Mouse (Mus musculus): ENCODE measurements around the gene Tab1. TPM values are rescaled to one million over a fixed set of nuclear protein-coding genes. Genes with fewer than 3 reads are reported as not detected.

Tab1 gene
- total RNA-seq, 1 experiment = 16.6 TPM

DNA sequence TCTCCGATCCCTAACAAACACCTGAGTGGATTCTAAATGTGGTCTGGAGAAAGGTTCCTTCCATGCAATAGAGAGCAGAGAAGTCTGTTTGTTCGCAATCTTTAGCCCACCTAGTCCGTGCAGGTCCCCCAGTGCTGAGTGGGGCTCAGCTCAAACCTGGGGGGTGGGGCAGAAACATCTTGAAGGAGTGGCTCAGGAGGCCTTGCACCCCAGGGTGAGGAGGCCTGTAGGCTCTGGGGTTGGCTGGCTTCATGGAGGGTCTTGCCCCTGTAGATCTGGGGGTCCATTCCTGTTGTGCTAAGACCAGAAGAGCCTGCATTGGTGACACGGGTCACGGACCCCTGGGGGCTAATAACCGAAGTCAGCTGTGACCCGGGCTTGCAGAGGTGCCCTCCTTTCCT, 40.9 kb upstream of the Tab1 start:
- Histone ChIP-seq H3K27ac (ENCODE audit: insufficient read depth, low read depth, low read length, poor library complexity, severe bottlenecking) (no peak overlapping the region), H3K9ac (ENCODE audit: insufficient read depth, low read depth, low read length, poor library complexity, severe bottlenecking) (peak overlapping the region; percentile 85; the same call in 1 of the 2 replicates), H3K36me3 (ENCODE audit: control insufficient read depth, insufficient read depth, low read length, poor library complexity, severe bottlenecking) (no peaks in the 10 kb centered on the region), H3K4me1 (ENCODE audit: control insufficient read depth in 2 of 2, insufficient read depth in 2 of 2, low read length in 2 of 2, poor library complexity in 1 of 2) (peaks cover 10 to 31% of the 10 kb centered on the region in 2 experiments), H3K4me3 (ENCODE audit: insufficient read depth in 1 of 2, low read depth in 1 of 2, low read length in 2 of 2, poor library complexity in 1 of 2, severe bottlenecking in 1 of 2) (peak overlapping the region; percentile 90 to 91), H3K9me3 (ENCODE audit: control insufficient read depth, insufficient read depth, low read depth, low read length) (no peaks in the 10 kb centered on the region)
- DNase-seq (ENCODE audit: low read depth, low spot score) = no peak
- in situ Hi-C loops (cut with MboI; ENCODE audit: low sequenced_read_pairs in 2 of 2, unreplicated experiment in 2 of 2) = no loop called here
- TF ChIP-seq ZC3H11A (IDR thresholded peaks at IDR 0.05; ENCODE audit: borderline replicate concordance, low read depth, low read length) (no peak), CHD2 (IDR thresholded peaks at IDR 0.05; ENCODE audit: low read depth, low read length) (no peak), ZNF384 (IDR thresholded peaks at IDR 0.05; ENCODE audit: low read depth, low read length) (no peak), HCFC1 (IDR thresholded peaks at IDR 0.05; ENCODE audit: borderline replicate concordance, insufficient read depth, low read length) (no peak), MAFK (IDR thresholded peaks at IDR 0.05; ENCODE audit: insufficient read depth, low read depth, low read length) (no peak)

DNA sequence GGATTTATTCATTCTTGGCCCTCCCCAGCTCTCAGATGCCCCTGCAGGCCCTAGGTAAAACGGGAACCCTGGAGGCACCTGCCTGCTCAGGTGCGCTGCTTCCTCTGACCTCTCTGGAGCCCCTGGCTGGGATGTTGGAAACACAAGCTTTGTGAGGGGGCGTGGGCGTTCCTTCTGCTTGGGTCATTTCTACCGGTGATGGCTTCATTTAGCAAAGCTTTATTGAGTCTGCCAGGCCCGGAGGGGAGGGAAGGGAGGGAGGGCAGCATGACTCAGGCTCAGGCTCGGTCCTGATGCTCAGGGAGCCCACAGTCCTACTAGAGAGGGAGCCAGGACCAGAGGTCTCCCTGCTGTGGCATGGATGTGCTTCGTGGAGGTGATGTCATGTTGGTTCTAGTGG, 40.3 kb upstream of the Tab1 start:
- DNase-seq (ENCODE audit: low read depth, low spot score) = no peak
- no peak overlapping the region; the same call in 1 of the 2 replicates for H3K9ac ChIP-seq (ENCODE audit: insufficient read depth, low read depth, low read length, poor library complexity, severe bottlenecking)
- H3K4me3 ChIP-seq (ENCODE audit: insufficient read depth in 1 of 2, low read depth in 1 of 2, low read length in 2 of 2, poor library complexity in 1 of 2, severe bottlenecking in 1 of 2) = peak overlapping the region; percentile 90 to 91; a peak in 3 of 4 replicates
- no peaks in the 10 kb centered on the region for H3K36me3 ChIP-seq (ENCODE audit: control insufficient read depth, insufficient read depth, low read length, poor library complexity, severe bottlenecking)
- TF ChIP-seq ZC3H11A (IDR thresholded peaks at IDR 0.05; ENCODE audit: borderline replicate concordance, low read depth, low read length) = no peak
- TF ChIP-seq ZNF384 (IDR thresholded peaks at IDR 0.05; ENCODE audit: low read depth, low read length) = no peak
- TF ChIP-seq CHD2 (IDR thresholded peaks at IDR 0.05; ENCODE audit: low read depth, low read length) = no peak
- TF ChIP-seq HCFC1 (IDR thresholded peaks at IDR 0.05; ENCODE audit: borderline replicate concordance, insufficient read depth, low read length) = no peak
- TF ChIP-seq MAFK (IDR thresholded peaks at IDR 0.05; ENCODE audit: insufficient read depth, low read depth, low read length) = no peak
- peaks cover 12 to 35% of the 10 kb centered on the region in 2 experiments for H3K4me1 ChIP-seq (ENCODE audit: control insufficient read depth in 2 of 2, insufficient read depth in 2 of 2, low read length in 2 of 2, poor library complexity in 1 of 2)
- no peaks in the 10 kb centered on the region for H3K9me3 ChIP-seq (ENCODE audit: control insufficient read depth, insufficient read depth, low read depth, low read length)
- in situ Hi-C loops (cut with MboI; ENCODE audit: low sequenced_read_pairs in 2 of 2, unreplicated experiment in 2 of 2) = no loop called here
- no peak overlapping the region for H3K27ac ChIP-seq (ENCODE audit: insufficient read depth, low read depth, low read length, poor library complexity, severe bottlenecking)

DNA sequence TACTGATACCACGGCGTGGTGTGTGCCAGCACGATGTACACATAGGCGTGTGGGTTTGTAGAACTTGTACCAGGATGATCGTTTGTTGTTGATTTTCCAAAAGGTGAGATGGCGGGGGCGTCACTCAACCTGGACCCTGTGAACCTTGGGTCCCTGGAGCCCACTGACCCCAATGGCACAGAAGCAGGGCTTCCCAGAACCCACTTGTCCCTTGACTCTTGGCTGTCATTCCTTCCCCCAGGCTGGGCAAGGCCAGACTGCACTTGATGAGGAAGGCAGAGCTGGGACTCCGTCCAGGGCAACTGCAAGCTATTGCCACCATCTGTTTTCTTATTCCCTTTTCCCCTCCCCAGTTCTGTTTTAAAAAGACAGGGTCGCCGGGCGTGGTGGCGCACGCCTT, 38.7 kb upstream of the Tab1 start:
- no peak for TF ChIP-seq MAFK (IDR thresholded peaks at IDR 0.05; ENCODE audit: insufficient read depth, low read depth, low read length)
- no peak for TF ChIP-seq ZC3H11A (IDR thresholded peaks at IDR 0.05; ENCODE audit: borderline replicate concordance, low read depth, low read length)
- no peak for TF ChIP-seq ZNF384 (IDR thresholded peaks at IDR 0.05; ENCODE audit: low read depth, low read length)
- no peak for TF ChIP-seq CHD2 (IDR thresholded peaks at IDR 0.05; ENCODE audit: low read depth, low read length)
- TF ChIP-seq HCFC1 (IDR thresholded peaks at IDR 0.05; ENCODE audit: borderline replicate concordance, insufficient read depth, low read length) = no peak
- no peak for DNase-seq (ENCODE audit: low read depth, low spot score)
- Histone ChIP-seq H3K36me3 (ENCODE audit: control insufficient read depth, insufficient read depth, low read length, poor library complexity, severe bottlenecking) (no peaks in the 10 kb centered on the region; the same call in 1 of the 2 replicates), H3K9me3 (ENCODE audit: control insufficient read depth, insufficient read depth, low read depth, low read length) (no peaks in the 10 kb centered on the region), H3K4me3 (ENCODE audit: insufficient read depth in 1 of 2, low read depth in 1 of 2, low read length in 2 of 2, poor library complexity in 1 of 2, severe bottlenecking in 1 of 2) (peak overlapping the region in 1 of 2 experiments; percentile 45; a peak in 2 of 4 replicates), H3K27ac (ENCODE audit: insufficient read depth, low read depth, low read length, poor library complexity, severe bottlenecking) (no peak overlapping the region), H3K4me1 (ENCODE audit: control insufficient read depth in 2 of 2, insufficient read depth in 2 of 2, low read length in 2 of 2, poor library complexity in 1 of 2) (peaks cover 17 to 50% of the 10 kb centered on the region in 2 experiments), H3K9ac (ENCODE audit: insufficient read depth, low read depth, low read length, poor library complexity, severe bottlenecking) (peak overlapping the region; percentile 26; the same call in 1 of the 2 replicates)
- in situ Hi-C loops (cut with MboI; ENCODE audit: low sequenced_read_pairs in 2 of 2, unreplicated experiment in 2 of 2) = no loop called here

DNA sequence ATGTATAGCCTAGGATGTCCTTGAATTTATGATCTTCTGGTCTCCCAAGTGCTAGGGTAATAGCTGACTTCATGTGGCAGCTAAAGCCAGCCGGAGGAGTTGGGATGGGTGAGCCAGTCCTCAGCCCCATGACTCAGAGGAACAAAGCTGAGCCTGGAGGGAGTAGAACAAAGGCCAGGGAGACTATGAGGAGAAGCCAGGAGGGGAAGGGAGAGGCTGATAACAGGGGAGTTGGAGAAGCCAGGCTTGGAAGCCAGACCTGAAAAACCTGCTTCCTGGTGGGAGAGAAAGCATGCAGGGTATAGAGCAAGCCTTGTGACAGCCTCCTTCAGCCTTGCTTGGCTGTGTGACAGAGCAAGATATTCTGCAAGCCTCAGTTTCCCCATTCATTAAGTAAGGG, 37.3 kb upstream of the Tab1 start:
- DNase-seq (ENCODE audit: low read depth, low spot score) = no peak
- Histone ChIP-seq H3K4me3 (ENCODE audit: insufficient read depth in 1 of 2, low read depth in 1 of 2, low read length in 2 of 2, poor library complexity in 1 of 2, severe bottlenecking in 1 of 2) (no peak overlapping the region), H3K9me3 (ENCODE audit: control insufficient read depth, insufficient read depth, low read depth, low read length) (no peaks in the 10 kb centered on the region), H3K27ac (ENCODE audit: insufficient read depth, low read depth, low read length, poor library complexity, severe bottlenecking) (no peak overlapping the region), H3K9ac (ENCODE audit: insufficient read depth, low read depth, low read length, poor library complexity, severe bottlenecking) (no peak overlapping the region), H3K4me1 (ENCODE audit: control insufficient read depth in 2 of 2, insufficient read depth in 2 of 2, low read length in 2 of 2, poor library complexity in 1 of 2) (peaks cover 17 to 56% of the 10 kb centered on the region in 2 experiments), H3K36me3 (ENCODE audit: control insufficient read depth, insufficient read depth, low read length, poor library complexity, severe bottlenecking) (no peaks in the 10 kb centered on the region; the same call in 1 of the 2 replicates)
- TF ChIP-seq HCFC1 (IDR thresholded peaks at IDR 0.05; ENCODE audit: borderline replicate concordance, insufficient read depth, low read length) (no peak), ZC3H11A (IDR thresholded peaks at IDR 0.05; ENCODE audit: borderline replicate concordance, low read depth, low read length) (no peak), CHD2 (IDR thresholded peaks at IDR 0.05; ENCODE audit: low read depth, low read length) (no peak), MAFK (IDR thresholded peaks at IDR 0.05; ENCODE audit: insufficient read depth, low read depth, low read length) (no peak), ZNF384 (IDR thresholded peaks at IDR 0.05; ENCODE audit: low read depth, low read length) (no peak)
- in situ Hi-C loops (cut with MboI; ENCODE audit: low sequenced_read_pairs in 2 of 2, unreplicated experiment in 2 of 2) = no loop called here

All from ES-E14 (cell line).